Mouse (Mus musculus) thymus, adult 2 months (tissue): ENCODE data around the gene Nop16. TPM values are rescaled to one million over a fixed set of nuclear protein-coding genes. Genes with fewer than 3 reads are reported as not detected.

Experiments used
- DNase-seq: peaks from one replicate; pipeline ENCODE4 v3.0.0; 2021
- H3K27ac ChIP-seq: fragments of 200-500 bp; 2 replicates; pipeline ENCODE4 v1.5.1; 2012; ENCODE audit warnings: low read length, control low read depth; ENCODE audit not compliant: control insufficient read depth, insufficient read depth
- H3K27me3 ChIP-seq: fragments of 200-500 bp; 2 replicates; pipeline ENCODE4 v1.6.1; 2012; ENCODE audit warnings: mild to moderate bottlenecking, low read length, moderate library complexity, mixed read lengths; ENCODE audit not compliant: control insufficient read depth, insufficient read depth
- H3K36me3 ChIP-seq: fragments of 200-500 bp; 2 replicates; pipeline ENCODE4 v1.6.1; 2012; ENCODE audit warnings: mild to moderate bottlenecking, low read length, moderate library complexity; ENCODE audit not compliant: control insufficient read depth, insufficient read depth
- H3K4me1 ChIP-seq: fragments of 200-500 bp; replicated peaks from 2 replicates; pipeline ENCODE4 v1.6.1; 2012; ENCODE audit warnings: low read length; ENCODE audit not compliant: control insufficient read depth, insufficient read depth
- H3K4me3 ChIP-seq: fragments of 200-500 bp; 2 replicates; pipeline ENCODE4 v1.5.1; 2012; ENCODE audit warnings: mild to moderate bottlenecking, low read length, control low read depth, moderate library complexity; ENCODE audit not compliant: control insufficient read depth, insufficient read depth
- CTCF ChIP-seq: fragments of 200-500 bp; IDR thresholded peaks from 2 replicates; pipeline ENCODE4 v1.5.1; 2012; ENCODE audit warnings: mild to moderate bottlenecking, control low read depth, low read length, moderate library complexity, borderline replicate concordance; ENCODE audit not compliant: control insufficient read depth, poor library complexity, insufficient read depth; ENCODE audit errors: extremely low read depth
- POLR2A ChIP-seq: fragments of 200-500 bp; IDR thresholded peaks from 2 replicates; pipeline ENCODE4 v1.6.1; 2012; ENCODE audit warnings: mild to moderate bottlenecking, low read length, control low read depth, moderate library complexity; ENCODE audit not compliant: control insufficient read depth, poor library complexity, insufficient read depth; ENCODE audit errors: extremely low read depth
- WGBS: fragments of 180-500 bp; shearing (Covaris S2); methylation state at CpG from one replicate; pipeline ENCODE4 v1.1.7; 2018; 5-methylcytosine and 5-hydroxymethylcytosine counted together
- polyA plus RNA-seq: library from polyadenylated mRNA; depleted of rRNA; stranded (reverse); fragments of >200 nt; gene quantifications from 2 replicates; pipeline ENCODE4 v1.2.3, GENCODE M21; 2012; rRNA removed

Nop16 gene
- polyA plus RNA-seq, 1 experiment = 8.7 TPM

DNA sequence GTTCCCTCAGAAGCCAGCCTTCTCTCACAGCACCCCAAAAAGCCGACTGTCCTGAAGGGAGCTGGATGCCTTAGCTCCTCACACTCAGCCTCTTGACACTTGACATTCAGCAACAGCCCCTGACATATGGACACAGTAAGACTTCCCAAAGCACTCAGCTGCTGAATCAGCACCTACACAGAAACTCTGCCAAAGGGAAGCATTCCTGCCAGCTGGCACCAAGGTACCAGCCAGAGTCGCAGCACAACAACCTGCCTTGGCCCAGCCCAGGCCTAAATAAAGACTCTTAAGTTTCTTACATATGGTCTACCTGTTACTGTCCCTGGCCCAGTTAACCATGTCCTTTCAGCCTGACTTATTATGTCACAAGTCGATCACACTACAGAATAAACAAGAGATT, 33.1 kb downstream of the Nop16 start:
- 93% methylated on average over 3 of the region's 3 CpGs for WGBS
- no peak overlapping the region for H3K27ac ChIP-seq
- TF ChIP-seq CTCF (no peak), POLR2A (no peak)
- no peak overlapping the region for H3K4me3 ChIP-seq
- no peaks in the 10 kb centered on the region for H3K27me3 ChIP-seq
- DNase-seq = no peak
- peaks cover 70% of the 10 kb centered on the region for H3K36me3 ChIP-seq
- H3K4me1 ChIP-seq = no peaks in the 10 kb centered on the region

DNA sequence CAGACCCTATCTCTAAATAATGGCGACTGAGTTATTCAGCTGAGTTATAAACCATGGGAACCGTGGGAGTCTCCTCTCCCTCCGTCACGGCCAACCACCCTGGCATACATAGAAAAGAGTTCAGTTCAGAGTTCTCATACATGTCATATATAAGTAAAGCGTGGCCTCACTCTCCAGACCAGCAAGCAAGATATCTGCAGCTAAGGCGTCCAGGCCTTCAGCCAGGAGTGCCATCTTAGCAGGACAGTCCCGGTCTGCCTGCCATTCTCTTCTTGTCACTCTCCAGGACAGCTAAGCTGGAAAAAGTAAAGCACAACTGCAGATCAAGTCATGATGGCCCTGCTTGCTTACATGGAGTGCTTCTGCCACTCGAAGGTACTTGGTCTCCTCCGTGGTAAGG, 33.7 kb downstream of the Nop16 start:
- DNase-seq = no peak
- H3K4me1 ChIP-seq = no peaks in the 10 kb centered on the region
- no peaks in the 10 kb centered on the region for H3K27me3 ChIP-seq
- H3K4me3 ChIP-seq = no peak overlapping the region
- TF ChIP-seq CTCF (no peak), POLR2A (no peak)
- WGBS = 96% methylated on average over 9 of the region's 9 CpGs
- no peak overlapping the region for H3K27ac ChIP-seq
- H3K36me3 ChIP-seq = peaks cover 76% of the 10 kb centered on the region

- Histone ChIP-seq H3K36me3 (peaks cover 45% of the 10 kb centered on the region), H3K4me1 (no peaks in the 10 kb centered on the region), H3K27ac (no peak overlapping the region), H3K4me3 (no peak overlapping the region), H3K27me3 (no peaks in the 10 kb centered on the region)
- no peak for DNase-seq
- WGBS = 95% methylated on average over 7 of the region's 7 CpGs
- TF ChIP-seq POLR2A (no peak), CTCF (no peak)
Observed at GRCm38 (mm10) chr13:54548036-54548435, 41.9 kb downstream of the Nop16 start.

Other genes starting within 250 kb of the Nop16 start
- gene Cplx2, start 218.7 kb downstream of the Nop16 start, polyA plus RNA-seq = 1.9 TPM in 2 replicates
- 51.1 and 69.3 TPM in 2 replicates for gene Thoc3, start 121.2 kb downstream of the Nop16 start, polyA plus RNA-seq
- gene Simc1, start 86.3 kb downstream of the Nop16 start, polyA plus RNA-seq = 11.6 and 12.4 TPM in 2 replicates
- 104 and 105 TPM in 2 replicates for gene 4833439L19Rik, start 24.7 kb downstream of the Nop16 start, polyA plus RNA-seq
- gene Arl10, start 15.1 kb downstream of the Nop16 start, polyA plus RNA-seq = 19.8 and 20.5 TPM in 2 replicates
- 112 and 116 TPM in 2 replicates for gene Higd2a, start 117 bp upstream of the Nop16 start, polyA plus RNA-seq
- 42.2 and 44.6 TPM in 2 replicates for gene Cltb, start 21.3 kb upstream of the Nop16 start, polyA plus RNA-seq
- 36.1 and 38.4 TPM in 2 replicates for gene Faf2, start 31.7 kb upstream of the Nop16 start, polyA plus RNA-seq
- 601 and 680 TPM in 2 replicates for gene Rnf44, start 103.8 kb upstream of the Nop16 start, polyA plus RNA-seq
- gene Cdhr2, start 111.4 kb upstream of the Nop16 start, polyA plus RNA-seq = 1.2 and 1.3 TPM in 2 replicates
- gene Gprin1, start 159.8 kb upstream of the Nop16 start, polyA plus RNA-seq = 0.18 and 0.19 TPM in 2 replicates
- gene Sncb, start 176.5 kb upstream of the Nop16 start, polyA plus RNA-seq = 0.53 and 1.6 TPM in 2 replicates
- gene Eif4e1b, start 193.9 kb upstream of the Nop16 start, polyA plus RNA-seq = not detected in 2 replicates
- gene Tspan17, start 199.3 kb upstream of the Nop16 start, polyA plus RNA-seq = 6.3 and 6.4 TPM in 2 replicates